Mouse (Mus musculus): Measurements from ENCODE around the gene Map2k1.

DNA sequence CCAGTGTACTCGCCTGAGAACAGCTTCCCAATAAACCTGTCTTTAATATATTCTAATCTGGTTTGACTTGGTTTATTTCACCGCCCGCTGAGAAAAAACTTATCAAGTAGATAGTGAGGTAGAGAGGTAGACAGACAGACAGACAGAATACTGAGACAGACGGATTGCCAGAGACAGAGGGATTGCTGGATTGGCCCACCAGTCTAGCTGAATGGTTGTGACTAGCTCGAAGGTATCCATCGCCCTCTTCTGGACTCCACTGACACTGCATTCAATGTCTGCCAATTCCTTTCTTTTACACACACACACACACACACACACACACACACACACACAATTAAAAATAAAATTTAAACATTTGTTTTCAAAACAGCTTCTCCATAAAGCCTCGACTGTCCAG, 19.2 kb upstream of the Map2k1 start:
- no peak for TF ChIP-seq TCF3 (IDR thresholded peaks at IDR 0.05; ENCODE audit: insufficient read length, low read depth)
- TF ChIP-seq CEBPB (IDR thresholded peaks at IDR 0.05; ENCODE audit: insufficient read depth, poor library complexity, severe bottlenecking) = no peak
- no peak for TF ChIP-seq MAX (IDR thresholded peaks at IDR 0.05; ENCODE audit: low read depth)
- TF ChIP-seq POLR2A (IDR thresholded peaks at IDR 0.05; ENCODE audit: insufficient read length, low read depth) = no peak
- TF ChIP-seq TCF12 (IDR thresholded peaks at IDR 0.05; ENCODE audit: insufficient read depth, poor library complexity, severe bottlenecking) = no peak
- TF ChIP-seq USF1 (IDR thresholded peaks at IDR 0.05; ENCODE audit: low read depth) = no peak
- no peak for TF ChIP-seq E2F4 (IDR thresholded peaks at IDR 0.05; ENCODE audit: insufficient read depth)
- no peak for TF ChIP-seq POLR2AphosphoS2 (IDR thresholded peaks at IDR 0.05; ENCODE audit: insufficient read length, low read depth)
- TF ChIP-seq SRF (IDR thresholded peaks at IDR 0.05; ENCODE audit: control insufficient read depth, insufficient read length, low read depth) = no peak
- no peak for TF ChIP-seq REST (IDR thresholded peaks at IDR 0.05; ENCODE audit: insufficient read depth, insufficient read length)
- TF ChIP-seq MYOG (IDR thresholded peaks at IDR 0.05; ENCODE audit: control insufficient read depth in 1 of 3, insufficient read depth in 1 of 3, insufficient read length in 2 of 3, low read depth in 2 of 3) = no peak
- TF ChIP-seq MYOD1 (IDR thresholded peaks at IDR 0.05; ENCODE audit: control insufficient read depth in 1 of 3, insufficient read length in 2 of 3, low read depth in 2 of 3) = no peak

All from myocyte (in vitro differentiated cells).